Mouse (Mus musculus) adrenal gland, postnatal 4 days (tissue): ENCODE measurements around the gene Rps6kb1. TPM values are rescaled to one million over a fixed set of nuclear protein-coding genes. Genes with fewer than 3 reads are reported as not detected.
"Not testable (repeated sequence)": the region's sequence is repeated elsewhere in the genome, so short reads cannot be mapped to it uniquely, and the experiment has no call there.

Source experiments
- DNase-seq, 2 experiments: peaks; one replicate each; pipeline ENCODE4 v3.0.0; 2021 to 2022; ENCODE audit warnings: low spot score in 2 of 2, mixed read lengths in 2 of 2
- total RNA-seq, 2 experiments: library from RNA; stranded (reverse); gene quantifications; 2 replicates each; pipeline ENCODE4 v1.2.3; 2021

Rps6kb1 gene
- total RNA-seq, 2 experiments from 2014 or later, result 50.5 to 53.2 TPM

DNA sequence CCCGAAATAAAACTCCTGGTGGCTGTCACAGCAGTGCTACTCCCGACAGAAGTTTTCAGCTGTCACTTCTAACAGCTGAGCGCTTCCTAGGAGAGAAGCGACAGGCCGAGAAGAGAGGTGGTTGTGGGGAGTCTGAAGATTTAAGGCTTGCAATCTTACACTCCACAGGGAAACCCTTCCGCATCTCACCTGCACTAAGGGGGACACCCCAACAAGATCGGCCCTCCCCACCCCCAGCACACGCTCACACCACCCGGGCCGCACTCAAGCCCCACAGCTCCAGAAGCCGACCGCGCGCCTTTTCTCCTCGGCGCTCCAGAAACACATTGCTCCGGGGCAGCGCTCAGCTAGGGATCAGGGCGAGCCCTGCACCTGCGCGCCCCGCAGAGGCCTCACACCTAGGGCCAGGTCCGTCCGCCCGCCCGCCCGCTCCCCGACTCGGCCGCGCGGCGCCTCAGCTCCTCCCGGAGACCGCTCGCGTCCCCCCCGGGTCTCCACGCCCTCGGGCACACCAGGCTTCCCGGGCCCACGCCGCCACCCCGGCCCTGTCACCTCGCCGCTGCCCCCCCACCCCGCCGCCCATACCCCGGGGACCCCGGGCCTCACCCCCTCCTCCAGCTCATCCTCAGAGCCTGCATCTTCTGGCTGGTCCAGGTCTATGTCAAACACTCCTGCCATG is 506 bp downstream of the Rps6kb1 start:
- DNase-seq, result no peak

- no peak for DNase-seq
These were observed 1.8 kb downstream of the Rps6kb1 start for GRCm38 (mm10) chr11:86542851-86543250.

- no peak for DNase-seq
These were observed 4.1 kb downstream of the Rps6kb1 start for GRCm38 (mm10) chr11:86540476-86540845.

DNA sequence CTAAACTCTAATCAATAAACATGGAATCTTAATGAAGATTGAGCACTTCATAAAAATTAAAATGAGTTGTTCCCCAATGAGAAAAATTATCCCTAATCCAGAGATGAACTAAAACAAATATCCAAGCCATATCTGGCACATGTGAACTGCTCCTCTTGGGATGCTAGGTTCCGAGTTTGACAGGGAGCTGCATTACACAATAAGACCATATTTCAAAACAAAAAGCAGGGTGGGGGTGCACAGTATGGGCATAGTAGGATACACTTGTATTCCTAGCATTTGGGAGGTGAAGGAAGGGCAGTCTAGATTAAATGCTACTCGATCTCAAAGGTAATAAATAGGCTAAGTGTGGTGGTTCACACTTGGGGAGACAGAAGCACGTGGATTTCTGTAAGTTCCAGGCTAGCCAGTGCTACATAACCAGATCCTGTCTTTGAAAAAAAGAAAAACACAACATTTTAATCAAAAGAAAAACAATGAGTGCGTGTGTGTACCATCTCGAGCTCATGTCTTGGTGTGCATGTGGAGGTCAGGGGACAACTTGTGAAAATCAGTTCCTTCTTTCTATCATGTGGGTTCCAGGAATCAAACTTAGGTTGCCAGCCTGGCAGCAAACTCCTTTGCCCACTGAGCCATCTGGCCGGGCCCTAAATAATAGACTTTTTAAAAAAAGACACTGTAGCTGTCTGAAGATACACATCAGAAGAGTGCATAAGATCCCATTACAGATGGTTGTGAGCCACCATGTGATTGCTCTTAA is 4.7 kb downstream of the Rps6kb1 start:
- DNase-seq, result no peak

- DNase-seq, result no peak
These were observed 5.8 kb downstream of the Rps6kb1 start for GRCm38 (mm10) chr11:86538786-86539185.

DNA sequence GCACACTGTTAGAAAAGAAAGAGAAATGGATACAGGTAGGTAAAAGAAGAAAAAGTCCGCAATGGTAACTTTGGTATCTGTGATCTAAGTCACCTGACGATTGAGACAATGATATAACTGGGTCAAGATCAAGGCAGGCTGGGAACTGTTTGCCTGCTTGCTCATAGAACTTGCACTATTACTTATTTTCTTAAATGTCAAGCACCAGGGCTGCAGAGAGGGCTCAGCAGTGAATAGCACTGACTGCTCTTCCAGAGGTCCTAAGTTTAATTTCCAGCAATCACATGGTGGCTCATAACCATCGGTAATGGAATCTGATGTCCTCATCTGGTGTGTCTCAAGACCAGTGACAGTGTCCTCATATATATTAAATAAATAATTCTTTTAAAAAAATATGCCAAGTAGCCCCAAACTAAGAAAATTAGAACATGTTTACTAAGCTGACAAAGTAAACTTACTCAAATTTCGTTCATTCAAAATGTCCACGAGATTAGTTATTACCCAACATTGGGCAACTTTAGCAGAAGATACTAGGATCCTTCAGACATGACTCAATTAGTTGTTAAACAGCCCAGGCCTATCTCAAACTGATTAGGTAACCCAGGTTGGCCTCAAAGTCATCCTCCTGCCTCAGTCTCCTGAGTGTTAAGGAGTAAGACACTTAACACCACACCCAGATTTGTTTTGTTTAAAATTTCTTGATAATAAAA is 10.2 kb downstream of the Rps6kb1 start:
- no peak for DNase-seq

GRCm38 (mm10) chr11:86533302-86533701 is 11.3 kb downstream of the Rps6kb1 start:
- DNase-seq, result not testable (repeated sequence)

DNA sequence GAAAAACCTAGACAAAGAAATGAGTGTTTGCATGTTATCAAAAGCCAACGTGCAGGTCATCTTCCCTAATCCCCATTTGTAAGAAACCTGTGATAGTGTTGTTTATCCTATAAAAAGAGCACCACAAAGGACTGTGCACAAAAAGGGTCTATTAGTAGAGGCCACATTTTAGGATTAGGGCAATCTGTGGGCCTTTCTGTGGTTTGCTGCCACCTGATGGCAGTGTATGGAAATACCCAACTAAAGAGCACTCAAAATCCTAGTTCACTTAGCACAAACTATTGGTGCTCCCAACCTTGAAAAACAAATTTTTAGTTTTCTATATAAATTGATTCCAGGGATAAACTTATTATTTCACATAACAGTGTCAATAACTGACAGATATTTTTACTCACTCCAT is 11.8 kb downstream of the Rps6kb1 start:
- no peak for DNase-seq

DNA sequence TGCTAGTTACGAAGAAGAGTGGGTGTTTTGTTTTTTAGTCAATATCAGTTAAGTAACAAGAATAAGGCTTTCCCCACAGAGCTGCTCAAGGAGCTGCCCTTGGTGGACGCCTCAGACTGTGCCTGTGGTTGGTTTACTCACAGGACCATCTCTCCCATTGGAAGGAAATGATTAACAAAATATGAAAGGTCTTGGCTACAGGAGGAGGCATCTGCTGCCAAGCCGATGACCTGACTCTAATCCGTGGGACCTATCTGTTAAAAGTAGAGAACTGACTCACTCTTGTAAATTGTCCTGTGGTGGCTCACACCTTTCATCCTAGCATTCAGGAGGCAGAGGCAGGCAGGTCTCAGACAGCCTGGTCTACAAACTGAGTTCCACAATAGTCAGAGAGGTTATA is 17.1 kb downstream of the Rps6kb1 start:
- no peak for DNase-seq

GRCm38 (mm10) chr11:86519751-86520150 is 24.9 kb downstream of the Rps6kb1 start:
- no peak for DNase-seq

DNA sequence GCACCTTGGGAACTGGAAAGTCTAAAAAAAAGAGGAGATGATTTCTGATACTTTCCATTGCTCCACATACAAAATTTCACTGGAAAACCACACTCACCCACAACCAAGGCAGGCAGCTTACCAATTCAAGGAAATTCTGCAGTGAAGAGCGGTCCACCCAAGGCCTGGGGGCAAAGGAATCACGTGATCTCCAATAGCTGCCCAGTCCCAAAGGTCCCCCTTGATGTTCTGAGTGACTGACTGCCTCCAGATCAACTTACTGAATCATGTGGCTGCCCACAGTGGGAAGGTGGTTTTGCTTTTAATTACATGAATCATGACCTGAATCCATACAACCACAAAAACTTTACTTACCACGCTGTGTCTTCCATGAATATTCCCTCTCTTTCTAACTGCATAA is 27.4 kb downstream of the Rps6kb1 start:
- no peak for DNase-seq

DNA sequence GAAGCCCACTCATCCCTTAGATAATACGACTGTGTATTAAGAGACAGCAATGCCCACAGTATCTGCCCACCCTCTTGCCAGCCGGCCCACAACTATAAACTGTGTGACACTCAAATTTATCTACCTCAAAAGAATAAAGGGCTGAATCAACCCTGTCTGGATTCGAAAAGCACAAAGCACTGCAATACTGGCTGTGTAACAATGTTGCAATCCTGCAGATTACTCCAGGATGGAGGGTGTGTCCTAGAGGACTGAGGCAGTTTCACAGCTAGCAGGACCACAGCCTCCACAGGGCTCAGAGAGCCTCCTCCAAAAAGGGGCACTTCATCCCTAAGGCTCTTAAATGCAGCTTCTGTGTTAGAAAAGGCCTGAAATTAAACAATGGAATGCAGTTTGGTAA is 28.0 kb downstream of the Rps6kb1 start:
- no peak for DNase-seq

GRCm38 (mm10) chr11:86507991-86508390 is 36.6 kb downstream of the Rps6kb1 start:
- DNase-seq, result no peak

GRCm38 (mm10) chr11:86507334-86507733 is 37.3 kb downstream of the Rps6kb1 start:
- DNase-seq, result no peak

DNA sequence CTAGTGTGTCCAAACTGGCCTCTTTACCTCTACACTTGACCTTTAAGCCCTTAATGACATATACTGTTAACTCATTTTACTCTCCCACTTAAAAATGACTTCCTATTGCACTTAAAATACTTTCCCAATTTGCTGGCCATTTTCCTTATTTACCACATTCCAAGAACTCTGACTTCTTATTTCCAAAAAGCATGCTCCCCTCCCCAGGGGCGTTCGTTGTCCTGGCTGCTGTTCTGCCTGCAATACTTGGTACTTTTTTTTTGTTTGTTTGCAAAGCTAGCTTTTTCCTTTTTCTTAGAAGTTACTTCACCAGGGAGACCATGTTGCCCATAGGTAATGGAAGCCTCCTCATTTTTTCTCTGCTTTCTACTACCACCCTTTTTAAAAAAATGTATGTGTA is 41.5 kb downstream of the Rps6kb1 start:
- DNase-seq, result no peak

DNA sequence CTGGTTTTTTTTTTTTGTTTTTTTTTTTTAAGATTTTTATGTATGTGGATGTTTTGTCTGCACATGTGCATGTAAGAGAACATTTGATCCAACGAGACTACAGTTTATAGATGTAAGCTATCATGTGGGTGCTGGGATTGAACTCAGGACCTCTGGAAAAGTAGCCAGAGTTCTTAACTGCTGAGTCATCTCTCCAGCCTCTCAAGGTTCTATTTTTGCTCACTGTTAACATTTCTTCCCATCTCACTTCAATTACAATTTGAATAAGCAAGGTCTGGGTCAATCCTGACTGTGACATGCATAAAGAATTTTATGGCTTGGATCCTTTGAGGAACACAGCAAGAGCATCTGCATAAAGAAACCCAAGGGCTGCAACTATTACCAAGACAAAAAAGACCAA is 43.8 kb downstream of the Rps6kb1 start:
- DNase-seq, result no peak

DNA sequence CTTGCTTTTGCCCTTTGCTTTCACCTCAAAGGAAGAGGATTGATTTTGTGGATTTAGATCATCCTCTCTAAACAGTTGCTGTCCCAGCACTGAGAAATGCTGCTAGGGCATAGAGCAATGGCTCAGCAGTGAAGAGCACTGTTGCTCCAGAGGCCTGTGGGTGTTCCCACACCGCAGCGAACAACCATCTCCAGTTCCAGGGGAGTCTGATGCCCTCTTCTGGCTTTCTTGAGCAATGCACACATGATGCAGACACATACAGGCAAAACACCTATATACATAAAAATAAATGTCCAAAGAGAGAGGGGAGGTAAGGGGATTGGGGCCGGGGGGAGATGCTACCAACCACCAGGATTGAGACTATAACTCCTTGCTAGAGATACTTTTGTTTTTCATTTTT is 46.7 kb downstream of the Rps6kb1 start:
- no peak for DNase-seq

DNA sequence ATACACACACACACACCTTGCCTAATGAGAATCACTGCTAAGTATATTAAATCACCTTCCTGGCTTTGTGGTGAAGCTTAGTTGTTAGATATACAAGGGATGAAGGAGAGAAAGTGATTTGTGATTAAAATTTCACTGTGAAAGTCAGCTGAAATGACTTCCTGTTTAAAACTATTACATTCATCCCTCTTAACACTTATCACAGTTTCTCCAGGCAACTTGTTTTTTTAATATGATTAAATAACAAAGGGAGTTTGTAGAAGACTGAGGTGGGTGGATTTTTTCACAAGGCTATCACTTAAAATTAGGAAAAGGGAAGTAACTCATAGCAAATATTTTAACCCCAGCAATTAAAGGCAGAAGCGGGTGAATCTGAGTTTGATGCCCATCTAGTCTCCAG is 47.2 kb downstream of the Rps6kb1 start:
- no peak for DNase-seq

DNA sequence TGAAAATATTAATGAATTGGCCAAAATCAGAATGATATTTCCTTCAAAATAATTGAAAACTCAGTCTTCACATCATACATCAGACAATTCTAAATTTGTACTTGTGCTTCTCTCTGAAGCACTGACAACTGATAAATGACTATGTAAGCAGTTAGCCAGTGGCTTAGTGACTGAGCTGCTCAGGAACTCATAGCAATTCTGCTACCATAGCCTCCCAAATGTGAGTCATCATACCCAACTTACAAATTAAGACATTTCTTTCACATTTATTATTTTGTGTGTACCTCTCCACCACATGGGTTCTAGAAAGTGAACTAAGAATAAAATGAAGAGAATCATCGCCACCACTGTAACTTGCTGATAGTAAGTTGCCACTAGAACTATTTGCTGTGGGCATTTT is 53.8 kb downstream of the Rps6kb1 start:
- DNase-seq, result no peak

GRCm38 (mm10) chr11:86484910-86485510 is 59.6 kb downstream of the Rps6kb1 start:
- DNase-seq, result no peak

- DNase-seq, result peak; percentile 93 to 98
These were observed 60.3 kb downstream of the Rps6kb1 start, which contains the start of gene Rnft1 for GRCm38 (mm10) chr11:86484101-86484868. TSS of gene Rnft1 (plus strand) at chr11:86484657.
